Mouse (Mus musculus): ENCODE data around the gene Nek11. TPM values are rescaled to one million over a fixed set of nuclear protein-coding genes. Genes with fewer than 3 reads are reported as not detected.

Nek11 gene
- polyA plus RNA-seq (2014; fragmentation: Nextera tagmentation; extraction: Ambion mirVana), result 0.07 and 0.16 TPM in 2 replicates

DNA sequence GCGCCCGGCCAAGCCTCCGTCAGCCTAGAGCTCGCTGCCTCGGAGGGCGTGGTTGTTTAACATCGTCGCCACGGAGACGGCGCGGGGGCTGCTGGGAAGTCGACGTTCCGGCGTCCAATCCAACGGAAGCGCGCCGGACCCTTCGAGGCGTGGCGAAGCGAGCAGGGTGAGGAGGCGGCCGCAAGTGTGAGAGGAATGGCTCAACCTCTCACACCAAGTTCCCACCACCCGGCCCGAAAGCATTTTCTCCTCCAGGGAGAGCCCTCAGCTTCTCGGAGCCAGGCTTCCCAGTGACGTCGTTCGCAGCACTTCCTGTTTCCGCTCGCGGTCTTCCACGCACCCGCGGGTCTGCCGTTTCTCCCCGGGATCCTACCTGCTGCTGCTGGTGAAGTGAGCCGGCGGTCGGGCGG lies at the start of gene Nek11, which contains the start of gene Aste1:
Nek11 (minus strand) TSS at position 307 of the 410 bp plus-strand sequence.
Aste1 (plus strand) TSS at position 175 of the 410 bp plus-strand sequence.
- peak; percentile 97 for ATAC-seq (ENCODE audit: insufficient number of reproducible peaks, low FRiP score, low TSS enrichment, low read depth)
- WGBS, result under 1% methylated on average over 44 of the region's 44 CpGs
- H3K9me3 ChIP-seq (ENCODE audit: control insufficient read depth, low read length), result no peaks in the 10 kb centered on the region
- H3K27me3 ChIP-seq (ENCODE audit: control insufficient read depth, insufficient read depth, low read length), result 0 out of 2 replicates have a peak, but pooled peaks cover 2% of the 10 kb centered on the region
- peak; percentile 96 for DNase-seq (ENCODE audit: low spot score)
- peak within 1 kb of the TSS; percentile 58 for H3K4me3 ChIP-seq (ENCODE audit: low read depth, low read length)
- H3K36me3 ChIP-seq (ENCODE audit: control insufficient read depth, insufficient read depth, low read length), result peaks cover 3% of the 10 kb centered on the region; the same call in 1 of the 2 replicates
- 0 out of 2 replicates have a peak, but pooled peaks cover 4% of the 10 kb centered on the region for H3K4me1 ChIP-seq (ENCODE audit: control insufficient read depth, insufficient read depth, low read length)
- H3K9ac ChIP-seq (ENCODE audit: low read length), result peak within 1 kb of the TSS; percentile 60
- peak within 1 kb of the TSS; percentile 51 for H3K4me2 ChIP-seq (ENCODE audit: low read depth, severe bottlenecking)
- peak within 1 kb of the TSS; percentile 85 for H3K27ac ChIP-seq (replicated peaks; ENCODE audit: low read depth, low read length)

DNA sequence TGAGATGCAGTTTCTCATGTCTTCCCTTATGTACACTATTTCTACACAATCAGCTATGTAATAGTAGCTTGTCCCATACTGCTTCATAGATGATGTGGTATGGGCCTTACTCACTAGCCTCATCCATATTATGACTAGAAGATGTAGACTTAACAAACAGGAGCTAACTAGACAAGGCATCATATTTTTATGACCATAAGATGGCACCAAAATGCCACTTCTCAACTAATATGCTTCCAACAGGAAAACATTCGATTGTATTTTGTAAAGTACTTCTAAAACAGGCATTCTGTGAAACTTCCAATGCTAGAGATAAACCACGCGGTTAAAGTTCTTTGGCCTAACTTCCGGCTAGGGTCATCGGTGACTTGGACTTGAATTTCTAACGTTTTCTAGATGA lies 13.2 kb upstream of the Nek11 start:
- Histone ChIP-seq H3K27me3 (ENCODE audit: control insufficient read depth, insufficient read depth, low read length) (no peaks in the 10 kb centered on the region), H3K36me3 (ENCODE audit: control insufficient read depth, insufficient read depth, low read length) (no peaks in the 10 kb centered on the region; the same call in 1 of the 2 replicates), H3K27ac (replicated peaks; ENCODE audit: low read depth, low read length) (no peak overlapping the region), H3K4me1 (ENCODE audit: control insufficient read depth, insufficient read depth, low read length) (no peaks in the 10 kb centered on the region), H3K9me3 (ENCODE audit: control insufficient read depth, low read length) (no peaks in the 10 kb centered on the region), H3K9ac (ENCODE audit: low read length) (no peak overlapping the region), H3K4me2 (ENCODE audit: low read depth, severe bottlenecking) (no peak overlapping the region), H3K4me3 (ENCODE audit: low read depth, low read length) (no peak overlapping the region)
- WGBS, result 94% methylated on average over 6 of the region's 6 CpGs
- DNase-seq (ENCODE audit: low spot score) (no peak), ATAC-seq (ENCODE audit: insufficient number of reproducible peaks, low FRiP score, low TSS enrichment, low read depth) (no peak)

DNA sequence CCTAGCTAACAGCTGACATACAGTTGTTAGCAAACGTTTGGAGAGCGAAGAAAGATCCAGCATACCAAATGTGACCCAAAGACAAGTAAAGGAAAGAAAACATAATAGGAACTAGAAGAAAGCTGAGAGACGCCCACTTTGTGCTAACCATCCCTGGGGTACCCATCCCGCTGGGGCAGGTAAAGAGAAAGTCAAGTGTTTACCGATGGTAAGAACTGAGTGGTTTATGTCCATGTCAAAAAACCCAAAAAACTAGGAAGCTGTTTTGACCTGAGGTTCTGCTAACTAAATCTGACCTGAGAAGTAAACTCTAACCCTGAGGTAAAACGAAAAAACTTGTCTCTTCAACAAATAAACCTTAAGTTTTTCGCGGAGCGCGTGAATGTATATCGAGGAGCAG lies 604 bp downstream of the Nek11 start:
- Histone ChIP-seq H3K4me1 (ENCODE audit: control insufficient read depth, insufficient read depth, low read length) (0 out of 2 replicates have a peak, but pooled peaks cover 4% of the 10 kb centered on the region), H3K9ac (ENCODE audit: low read length) (no peak overlapping the region), H3K36me3 (ENCODE audit: control insufficient read depth, insufficient read depth, low read length) (peaks cover 3% of the 10 kb centered on the region; the same call in 1 of the 2 replicates), H3K4me2 (ENCODE audit: low read depth, severe bottlenecking) (peak overlapping the region; percentile 51), H3K4me3 (ENCODE audit: low read depth, low read length) (peak overlapping the region; percentile 58), H3K27ac (replicated peaks; ENCODE audit: low read depth, low read length) (no peak overlapping the region), H3K9me3 (ENCODE audit: control insufficient read depth, low read length) (no peaks in the 10 kb centered on the region), H3K27me3 (ENCODE audit: control insufficient read depth, insufficient read depth, low read length) (0 out of 2 replicates have a peak, but pooled peaks cover 2% of the 10 kb centered on the region)
- peak; percentile 51 for ATAC-seq (ENCODE audit: insufficient number of reproducible peaks, low FRiP score, low TSS enrichment, low read depth)
- DNase-seq (ENCODE audit: low spot score), result no peak
- 14% methylated on average over 11 of the region's 11 CpGs for WGBS

DNA sequence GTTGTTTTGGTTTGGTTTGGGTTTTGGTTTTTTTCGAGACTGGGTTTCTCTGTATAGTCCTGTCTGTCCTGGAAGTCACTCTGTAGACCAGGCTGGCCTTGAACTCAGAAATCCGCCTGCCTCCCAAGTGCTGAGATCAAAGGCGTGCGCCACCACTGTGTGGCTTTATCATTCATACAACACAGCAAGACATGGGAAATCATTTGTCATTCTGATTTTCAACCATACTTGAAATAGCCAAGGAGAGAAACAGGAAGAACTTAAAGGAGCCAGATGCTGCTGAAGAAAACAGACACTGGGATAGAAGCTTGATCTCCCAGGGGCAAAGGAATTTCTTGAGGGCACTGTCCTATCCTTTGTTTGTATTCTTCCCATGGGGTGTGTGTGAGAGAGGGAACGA lies 4.7 kb downstream of the Nek11 start:
- whole genome bisulfite sequencing, result 73% methylated on average over 4 of the region's 5 CpGs
- Histone ChIP-seq H3K9ac (ENCODE audit: low read length) (no peak overlapping the region), H3K27ac (replicated peaks; ENCODE audit: low read depth, low read length) (no peak overlapping the region), H3K9me3 (ENCODE audit: control insufficient read depth, low read length) (no peaks in the 10 kb centered on the region), H3K4me3 (ENCODE audit: low read depth, low read length) (no peak overlapping the region), H3K4me1 (ENCODE audit: control insufficient read depth, insufficient read depth, low read length) (0 out of 2 replicates have a peak, but pooled peaks cover 4% of the 10 kb centered on the region), H3K4me2 (ENCODE audit: low read depth, severe bottlenecking) (no peak overlapping the region), H3K27me3 (ENCODE audit: control insufficient read depth, insufficient read depth, low read length) (0 out of 2 replicates have a peak, but pooled peaks cover 2% of the 10 kb centered on the region), H3K36me3 (ENCODE audit: control insufficient read depth, insufficient read depth, low read length) (no peaks in the 10 kb centered on the region)
- DNase-seq (ENCODE audit: low spot score) (no peak), ATAC-seq (ENCODE audit: insufficient number of reproducible peaks, low FRiP score, low TSS enrichment, low read depth) (no peak)

DNA sequence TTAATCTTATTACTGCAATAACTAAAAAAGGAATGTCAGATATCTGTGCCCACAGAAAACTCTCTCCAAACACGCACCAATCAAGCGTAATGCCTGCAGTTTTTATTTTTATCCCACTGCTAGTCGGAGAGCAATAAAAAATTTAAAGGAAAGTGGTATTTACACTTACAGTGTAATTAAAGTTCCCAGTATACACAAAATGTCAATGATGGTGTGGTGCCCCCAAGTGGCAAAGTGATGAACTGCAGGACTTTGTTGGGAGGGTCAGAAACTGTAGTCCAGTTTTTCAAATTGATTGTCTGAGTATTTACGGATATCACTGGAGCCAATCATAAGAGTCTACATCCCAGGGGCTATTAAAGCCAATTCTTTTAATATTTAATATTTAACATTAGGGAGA lies 6.0 kb downstream of the Nek11 start:
- 20% methylated on average over 4 of the region's 4 CpGs for whole genome bisulfite sequencing
- Histone ChIP-seq H3K4me3 (ENCODE audit: low read depth, low read length) (no peak overlapping the region), H3K27ac (replicated peaks; ENCODE audit: low read depth, low read length) (no peak overlapping the region), H3K36me3 (ENCODE audit: control insufficient read depth, insufficient read depth, low read length) (no peaks in the 10 kb centered on the region), H3K9ac (ENCODE audit: low read length) (no peak overlapping the region), H3K4me1 (ENCODE audit: control insufficient read depth, insufficient read depth, low read length) (no peaks in the 10 kb centered on the region), H3K9me3 (ENCODE audit: control insufficient read depth, low read length) (no peaks in the 10 kb centered on the region), H3K4me2 (ENCODE audit: low read depth, severe bottlenecking) (no peak overlapping the region), H3K27me3 (ENCODE audit: control insufficient read depth, insufficient read depth, low read length) (no peaks in the 10 kb centered on the region)
- ATAC-seq (ENCODE audit: insufficient number of reproducible peaks, low FRiP score, low TSS enrichment, low read depth), result no peak
- DNase-seq (ENCODE audit: low spot score), result peak; percentile 84

DNA sequence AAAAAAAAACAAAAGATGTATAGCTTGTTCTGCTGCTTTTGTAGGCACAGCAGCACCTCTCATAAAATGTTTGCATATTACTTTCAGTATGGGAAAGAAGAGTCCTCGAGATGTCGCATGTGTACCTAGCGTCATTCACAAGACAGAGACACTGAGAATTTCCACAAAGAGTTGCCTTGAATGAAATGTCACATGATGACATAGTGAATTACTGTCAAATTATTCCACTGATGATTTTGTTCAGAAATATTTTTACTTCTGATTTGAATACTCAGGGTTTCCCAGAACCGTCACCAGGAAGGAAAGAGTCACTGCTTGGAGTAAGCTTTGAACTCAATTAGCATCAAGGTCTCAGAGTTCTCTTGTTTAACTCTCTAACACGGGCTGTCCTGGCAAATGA lies 7.9 kb downstream of the Nek11 start:
- H3K9ac ChIP-seq (ENCODE audit: low read length), result no peak overlapping the region
- 76% methylated on average over 5 of the region's 5 CpGs for WGBS
- no peaks in the 10 kb centered on the region for H3K36me3 ChIP-seq (ENCODE audit: control insufficient read depth, insufficient read depth, low read length)
- no peaks in the 10 kb centered on the region for H3K27me3 ChIP-seq (ENCODE audit: control insufficient read depth, insufficient read depth, low read length)
- no peak overlapping the region for H3K4me3 ChIP-seq (ENCODE audit: low read depth, low read length)
- H3K27ac ChIP-seq (replicated peaks; ENCODE audit: low read depth, low read length), result no peak overlapping the region
- no peak overlapping the region for H3K4me2 ChIP-seq (ENCODE audit: low read depth, severe bottlenecking)
- ATAC-seq (ENCODE audit: insufficient number of reproducible peaks, low FRiP score, low TSS enrichment, low read depth) (no peak), DNase-seq (ENCODE audit: low spot score) (no peak)
- H3K4me1 ChIP-seq (ENCODE audit: control insufficient read depth, insufficient read depth, low read length), result no peaks in the 10 kb centered on the region
- H3K9me3 ChIP-seq (ENCODE audit: control insufficient read depth, low read length), result no peaks in the 10 kb centered on the region

DNA sequence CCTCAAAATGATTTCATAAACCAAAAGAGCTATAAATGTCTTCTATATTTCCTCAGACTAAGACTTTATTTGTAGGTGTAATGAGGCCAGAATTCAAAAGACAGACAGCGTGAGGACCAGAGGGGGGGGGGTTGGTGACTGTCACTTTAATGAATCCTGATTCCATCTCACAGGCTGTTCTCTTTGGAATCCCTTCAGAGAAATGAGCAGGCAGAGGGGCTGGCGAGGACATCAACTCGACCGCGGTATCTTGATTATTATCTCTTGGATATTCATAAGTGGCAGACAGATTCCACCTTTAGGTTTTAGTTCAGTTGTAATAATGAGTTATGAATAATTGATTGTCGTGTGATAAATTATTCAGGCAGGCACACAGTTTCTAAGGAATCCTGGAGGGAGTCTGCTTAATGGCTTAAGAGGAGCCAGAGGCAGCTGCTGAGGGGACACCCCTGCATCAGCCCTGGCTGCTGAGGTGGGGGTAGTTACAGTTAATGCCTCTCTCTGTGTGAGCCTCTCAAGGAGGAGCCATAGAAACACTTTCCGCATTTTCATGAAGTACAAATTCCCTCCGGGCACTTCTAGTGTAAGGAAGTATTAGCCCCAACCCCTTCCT lies 15.7 kb downstream of the Nek11 start:
- Histone ChIP-seq H3K4me3 (ENCODE audit: low read depth, low read length) (no peak overlapping the region), H3K36me3 (ENCODE audit: control insufficient read depth, insufficient read depth, low read length) (no peaks in the 10 kb centered on the region), H3K9me3 (ENCODE audit: control insufficient read depth, low read length) (no peaks in the 10 kb centered on the region), H3K27ac (replicated peaks; ENCODE audit: low read depth, low read length) (no peak overlapping the region), H3K4me1 (ENCODE audit: control insufficient read depth, insufficient read depth, low read length) (no peaks in the 10 kb centered on the region), H3K27me3 (ENCODE audit: control insufficient read depth, insufficient read depth, low read length) (no peaks in the 10 kb centered on the region), H3K4me2 (ENCODE audit: low read depth, severe bottlenecking) (no peak overlapping the region), H3K9ac (ENCODE audit: low read length) (no peak overlapping the region)
- WGBS, result 83% methylated on average over 8 of the region's 8 CpGs
- ATAC-seq (ENCODE audit: insufficient number of reproducible peaks, low FRiP score, low TSS enrichment, low read depth) (no peak), DNase-seq (ENCODE audit: low spot score) (no peak)

DNA sequence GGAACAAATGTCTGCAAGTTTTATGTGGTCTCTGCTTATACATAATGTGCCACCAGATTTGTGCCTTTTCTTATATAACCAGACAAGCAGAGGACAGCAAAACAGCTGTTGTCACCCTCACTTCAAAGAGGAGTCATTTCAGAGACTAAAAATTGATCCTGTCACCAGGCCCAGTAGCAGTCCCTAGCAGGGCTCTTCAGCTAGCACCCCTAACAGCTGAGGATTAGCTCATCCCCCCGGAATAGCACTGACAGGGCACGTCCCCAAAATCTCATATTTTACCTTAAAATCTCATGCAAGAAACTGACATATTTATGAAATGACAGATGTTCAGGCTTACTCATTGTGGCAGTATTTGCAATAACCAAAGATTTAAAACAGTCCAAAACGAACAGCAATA lies 17.7 kb downstream of the Nek11 start:
- no peak overlapping the region for H3K4me3 ChIP-seq (ENCODE audit: low read depth, low read length)
- H3K4me1 ChIP-seq (ENCODE audit: control insufficient read depth, insufficient read depth, low read length), result no peaks in the 10 kb centered on the region
- DNase-seq (ENCODE audit: low spot score) (no peak), ATAC-seq (ENCODE audit: insufficient number of reproducible peaks, low FRiP score, low TSS enrichment, low read depth) (no peak)
- H3K9me3 ChIP-seq (ENCODE audit: control insufficient read depth, low read length), result no peaks in the 10 kb centered on the region
- H3K27ac ChIP-seq (replicated peaks; ENCODE audit: low read depth, low read length), result no peak overlapping the region
- no peaks in the 10 kb centered on the region for H3K27me3 ChIP-seq (ENCODE audit: control insufficient read depth, insufficient read depth, low read length)
- 80% methylated on average over 3 of the region's 3 CpGs for WGBS
- H3K4me2 ChIP-seq (ENCODE audit: low read depth, severe bottlenecking), result no peak overlapping the region
- H3K36me3 ChIP-seq (ENCODE audit: control insufficient read depth, insufficient read depth, low read length), result no peaks in the 10 kb centered on the region
- no peak overlapping the region for H3K9ac ChIP-seq (ENCODE audit: low read length)

Measured in limb, embryonic 11.5 days (tissue).